Mouse (Mus musculus) E14TG2a.4 (cell line): ENCODE results near the gene Adam10.

Experiments used
- CTCF ChIP-seq: conservative IDR thresholded peaks from 2 replicates; pipeline ENCODE4 v1.5.1; 2014; ENCODE audit warnings: low read length
- POU5F1 ChIP-seq: IDR thresholded peaks from 2 replicates; pipeline ENCODE4 v1.6.1; 2014; ENCODE audit warnings: low read length, borderline replicate concordance

GRCm38 (mm10) chr9:70673656-70674055 is 5.1 kb upstream of the Adam10 start:
- TF ChIP-seq CTCF = no peak
- TF ChIP-seq POU5F1 = no peak
